Mouse (Mus musculus): ENCODE measurements at regions not wholly inside any gene's neighbourhood (a gene's known extent, or its start where the extent isn't known, plus 50 kb on each side); places are given as distances from the start of the nearest gene placed in this dataset.

GRCm38 (mm10) chr7:72866966-72867754 lies 508.1 kb upstream of the Rgma start:
- ATAC-seq (ENCODE audit: poor library complexity, severe bottlenecking): no peak

GRCm38 (mm10) chr7:72869068-72869467 lies 506.2 kb upstream of the Rgma start:
- no peak for ATAC-seq (ENCODE audit: poor library complexity, severe bottlenecking)

- ATAC-seq (ENCODE audit: poor library complexity, severe bottlenecking): no peak
Measured at GRCm38 (mm10) chr7:72900816-72901215, 474.5 kb upstream of the Rgma start.

- ATAC-seq (ENCODE audit: poor library complexity, severe bottlenecking): no peak
Measured at GRCm38 (mm10) chr7:72905891-72906290, 469.4 kb upstream of the Rgma start.

GRCm38 (mm10) chr7:72906536-72906935 lies 468.8 kb upstream of the Rgma start:
- no peak for ATAC-seq (ENCODE audit: poor library complexity, severe bottlenecking)

- no peak for ATAC-seq (ENCODE audit: poor library complexity, severe bottlenecking)
Measured at GRCm38 (mm10) chr7:72926772-72927380, 448.4 kb upstream of the Rgma start.

- no peak for ATAC-seq (ENCODE audit: poor library complexity, severe bottlenecking)
Measured at GRCm38 (mm10) chr7:72938842-72939241, 436.5 kb upstream of the Rgma start.

GRCm38 (mm10) chr7:72947531-72947930 lies 427.8 kb upstream of the Rgma start:
- no peak for ATAC-seq (ENCODE audit: poor library complexity, severe bottlenecking)

GRCm38 (mm10) chr7:72948026-72948425 lies 427.3 kb upstream of the Rgma start:
- ATAC-seq (ENCODE audit: poor library complexity, severe bottlenecking): no peak

GRCm38 (mm10) chr7:72948666-72949065 lies 426.6 kb upstream of the Rgma start:
- no peak for ATAC-seq (ENCODE audit: poor library complexity, severe bottlenecking)

- ATAC-seq (ENCODE audit: poor library complexity, severe bottlenecking): no peak
Measured at GRCm38 (mm10) chr7:72949886-72950285, 425.4 kb upstream of the Rgma start.

GRCm38 (mm10) chr7:72957674-72958073 lies 417.6 kb upstream of the Rgma start:
- no peak for ATAC-seq (ENCODE audit: poor library complexity, severe bottlenecking)

GRCm38 (mm10) chr7:72961321-72961720 lies 414.0 kb upstream of the Rgma start:
- ATAC-seq (ENCODE audit: poor library complexity, severe bottlenecking): no peak

GRCm38 (mm10) chr7:72962815-72963214 lies 412.5 kb upstream of the Rgma start:
- no peak for ATAC-seq (ENCODE audit: poor library complexity, severe bottlenecking)

- no peak for ATAC-seq (ENCODE audit: poor library complexity, severe bottlenecking)
Measured at GRCm38 (mm10) chr7:72963908-72964307, 411.4 kb upstream of the Rgma start.

- ATAC-seq (ENCODE audit: poor library complexity, severe bottlenecking): no peak
Measured at GRCm38 (mm10) chr7:72968193-72968592, 407.1 kb upstream of the Rgma start.

GRCm38 (mm10) chr7:72971506-72972267 lies 403.6 kb upstream of the Rgma start:
- no peak for ATAC-seq (ENCODE audit: poor library complexity, severe bottlenecking)

- ATAC-seq (ENCODE audit: poor library complexity, severe bottlenecking): no peak
Measured at GRCm38 (mm10) chr7:72972397-72972796, 402.9 kb upstream of the Rgma start.

- ATAC-seq (ENCODE audit: poor library complexity, severe bottlenecking): no peak
Measured at GRCm38 (mm10) chr7:72973771-72974170, 401.5 kb upstream of the Rgma start.

- no peak for ATAC-seq (ENCODE audit: poor library complexity, severe bottlenecking)
Measured at GRCm38 (mm10) chr7:72974384-72974783, 400.9 kb upstream of the Rgma start.

GRCm38 (mm10) chr7:72990559-72991429 lies 384.5 kb upstream of the Rgma start:
- ATAC-seq (ENCODE audit: poor library complexity, severe bottlenecking): no peak

Data from megakaryocyte, adult 5-6 weeks (primary cell).